Mouse (Mus musculus): ENCODE results near the gene Gpr65.

GRCm38 (mm10) chr12:98294241-98294640 lies 25.8 kb downstream of the Gpr65 start:
- no peak for TF ChIP-seq MYOD1 (IDR thresholded peaks at IDR 0.05; ENCODE audit: control insufficient read depth, insufficient read length, low read depth)
- TF ChIP-seq CTCF (IDR thresholded peaks at IDR 0.05; ENCODE audit: control insufficient read depth, insufficient read depth, insufficient read length): no peak
- TF ChIP-seq USF1 (IDR thresholded peaks at IDR 0.05; ENCODE audit: low read depth): no peak
